Mouse (Mus musculus): ENCODE measurements at regions not wholly inside any gene's neighbourhood (a gene's known extent, or its start where the extent isn't known, plus 50 kb on each side); places are given as distances from the start of the nearest gene placed in this dataset.

GRCm38 (mm10) chr3:115599281-115599680 is 115.6 kb downstream of the S1pr1 start:
- no peak for DNase-seq (ENCODE audit: low read depth, low spot score)

GRCm38 (mm10) chr3:115596523-115596922 is 118.3 kb downstream of the S1pr1 start:
- DNase-seq (ENCODE audit: low read depth, low spot score), result peak; percentile 43

GRCm38 (mm10) chr3:115590716-115591115 is 124.2 kb downstream of the S1pr1 start:
- no peak for DNase-seq (ENCODE audit: low read depth, low spot score)

- no peak for DNase-seq (ENCODE audit: low read depth, low spot score)
Observed at GRCm38 (mm10) chr3:115588585-115588984, 126.3 kb downstream of the S1pr1 start.

GRCm38 (mm10) chr3:115580131-115580932 is 134.5 kb downstream of the S1pr1 start:
- no peak for DNase-seq (ENCODE audit: low read depth, low spot score)

GRCm38 (mm10) chr3:115575371-115575770 is 139.5 kb downstream of the S1pr1 start:
- DNase-seq (ENCODE audit: low read depth, low spot score), result no peak

GRCm38 (mm10) chr3:115562735-115563134 is 152.1 kb downstream of the S1pr1 start:
- DNase-seq (ENCODE audit: low read depth, low spot score), result no peak

GRCm38 (mm10) chr3:115554809-115555708 is 159.8 kb downstream of the S1pr1 start:
- no peak for DNase-seq (ENCODE audit: low read depth, low spot score)

- no peak for DNase-seq (ENCODE audit: low read depth, low spot score)
Observed at GRCm38 (mm10) chr3:115553848-115554515, 160.9 kb downstream of the S1pr1 start.

GRCm38 (mm10) chr3:115541789-115542188 is 173.1 kb downstream of the S1pr1 start:
- DNase-seq (ENCODE audit: low read depth, low spot score), result no peak

GRCm38 (mm10) chr3:115538355-115538754 is 176.5 kb downstream of the S1pr1 start:
- no peak for DNase-seq (ENCODE audit: low read depth, low spot score)

- no peak for DNase-seq (ENCODE audit: low read depth, low spot score)
Observed at GRCm38 (mm10) chr3:115532141-115532735, 182.6 kb downstream of the S1pr1 start.

GRCm38 (mm10) chr3:115530441-115530840 is 184.4 kb downstream of the S1pr1 start:
- no peak for DNase-seq (ENCODE audit: low read depth, low spot score)

- no peak for DNase-seq (ENCODE audit: low read depth, low spot score)
Observed at GRCm38 (mm10) chr3:115529918-115530317, 185.0 kb downstream of the S1pr1 start.

- no peak for DNase-seq (ENCODE audit: low read depth, low spot score)
Observed at GRCm38 (mm10) chr3:115523515-115523914, 191.4 kb downstream of the S1pr1 start.

- no peak for DNase-seq (ENCODE audit: low read depth, low spot score)
Observed at GRCm38 (mm10) chr3:115515645-115516044, 199.2 kb downstream of the S1pr1 start.

- DNase-seq (ENCODE audit: low read depth, low spot score), result no peak
Observed at GRCm38 (mm10) chr3:115509658-115510057, 205.2 kb downstream of the S1pr1 start.

GRCm38 (mm10) chr3:115497420-115497819 is 217.5 kb downstream of the S1pr1 start:
- no peak for DNase-seq (ENCODE audit: low read depth, low spot score)

GRCm38 (mm10) chr3:115496110-115496509 is 218.8 kb downstream of the S1pr1 start:
- no peak for DNase-seq (ENCODE audit: low read depth, low spot score)

- no peak for DNase-seq (ENCODE audit: low read depth, low spot score)
Observed at GRCm38 (mm10) chr3:115495692-115496091, 219.2 kb downstream of the S1pr1 start.

GRCm38 (mm10) chr3:115468980-115469379 is 245.9 kb downstream of the S1pr1 start:
- DNase-seq (ENCODE audit: low read depth, low spot score), result no peak

GRCm38 (mm10) chr3:115467850-115468249 is 247.0 kb downstream of the S1pr1 start:
- DNase-seq (ENCODE audit: low read depth, low spot score), result no peak
